Mouse (Mus musculus) cortical plate, adult 2 months (tissue): Measurements from ENCODE around the gene Gria2.

ENCODE experiments used
- CTCF ChIP-seq: fragments of 200-500 bp; IDR thresholded peaks from 2 replicates; pipeline ENCODE4 v1.5.1; 2011; ENCODE audit warnings: mild to moderate bottlenecking, control low read depth, low read length; ENCODE audit not compliant: insufficient read depth; ENCODE audit errors: extremely low read depth
- POLR2A ChIP-seq: fragments of 200-500 bp; IDR thresholded peaks from 2 replicates; pipeline ENCODE4 v1.6.1; 2011; ENCODE audit warnings: mild to moderate bottlenecking, low read length, control low read depth; ENCODE audit not compliant: insufficient read depth; ENCODE audit errors: extremely low read depth

DNA sequence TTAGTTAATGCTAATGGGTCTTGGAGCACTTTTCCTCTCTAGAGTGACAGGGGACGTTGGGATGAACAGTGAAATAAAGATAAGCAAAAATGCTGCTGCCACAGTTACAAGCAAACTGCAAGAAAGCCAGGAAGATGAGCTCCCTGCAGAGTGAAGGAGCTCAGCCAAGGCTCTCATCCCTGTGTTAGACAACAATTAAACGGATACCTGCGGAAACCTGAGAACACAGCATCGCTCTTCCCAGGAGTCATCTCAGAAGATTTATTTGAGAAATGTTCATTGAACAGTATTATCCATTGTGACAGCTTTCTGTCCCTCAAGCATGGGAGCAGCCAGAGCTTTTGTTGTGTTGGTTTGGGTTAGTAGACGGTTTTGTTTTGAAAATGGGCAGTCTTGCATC is 137.5 kb downstream of the Gria2 start:
- TF ChIP-seq CTCF (no peak), POLR2A (no peak)
